11 mouse cellular contexts compared by ENCODE assay signal in the genomic region with DNA sequence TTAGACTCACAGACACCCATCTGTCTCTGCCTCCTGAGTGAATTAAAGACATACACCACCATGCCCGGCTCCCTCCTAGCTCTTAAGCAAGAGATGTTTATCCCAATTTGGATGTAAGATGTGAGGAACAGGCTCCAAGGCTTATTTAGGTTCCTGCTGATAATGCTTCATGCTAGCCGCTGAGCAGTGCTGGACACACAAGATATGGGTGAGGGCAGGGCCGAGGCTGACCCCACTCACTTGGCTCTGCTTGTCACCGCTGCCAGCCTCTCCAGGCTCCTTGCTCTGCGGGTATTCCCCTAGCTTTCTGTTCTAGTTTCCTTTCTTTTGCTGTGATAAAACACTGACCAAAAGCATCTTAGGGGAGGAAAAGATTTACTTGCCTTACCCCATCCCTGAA. TPM values are rescaled to one million over a fixed set of nuclear protein-coding genes. Genes with fewer than 3 reads are reported as not detected.
A peak's percentile ranks its signal among the peaks of the same experiment; 100 is the strongest.
DNase-seq lines count a peak whose midpoint lies in the region; ATAC-seq and TF ChIP-seq lines count a peak whose summit lies in the region.
"Had no signal": no experiment of that assay in that cellular context is flagged by ENCODE, and none has a peak within 500 bp of the region (broad histone marks: within the 10 kb centered on the region; RNA-seq: fewer than 3 reads in every experiment).

No protein-coding gene starts in this region.

- peak; percentile 48 for DNase-seq in liver
- no peak for DNase-seq in liver, postnatal 0 days
- no peak for DNase-seq in hindbrain, embryonic 10.5 days (ENCODE audit: low spot score)
- DNase-seq in spleen, postnatal 10 days (ENCODE audit: low spot score in 2 of 2): no peak
- no peak for DNase-seq in right cerebral cortex, postnatal 36 days (ENCODE audit: low spot score in 2 of 2)
- DNase-seq in frontal cortex, adult 2 months (ENCODE audit: extremely low spot score in 1 of 2, low spot score in 1 of 2): no peak
- DNase-seq: thymus, postnatal 14 days had no signal

- ATAC-seq in liver, postnatal 0 days: no peak
- peak; percentile 74 for ATAC-seq in liver, embryonic 15.5 days (ENCODE audit: insufficient read depth)
- ATAC-seq in neural tube, embryonic 14.5 days (ENCODE audit: low read depth): no peak
- ATAC-seq: intestine, embryonic 15.5 days had no signal

- no peaks in the 10 kb centered on the region for H3K36me3 ChIP-seq in liver, postnatal 0 days (replicated peaks; ENCODE audit: insufficient read depth, low read length)
- no peaks in the 10 kb centered on the region for H3K36me3 ChIP-seq in hindbrain, embryonic 10.5 days
- no peaks in the 10 kb centered on the region for H3K36me3 ChIP-seq in liver, embryonic 15.5 days (replicated peaks)
- no peaks in the 10 kb centered on the region for H3K36me3 ChIP-seq in neural tube, embryonic 14.5 days (ENCODE audit: control insufficient read depth, insufficient read depth, low read length)
- H3K36me3 ChIP-seq: intestine, embryonic 15.5 days had no signal

- no peak overlapping the region for H3K4me3 ChIP-seq in liver, postnatal 0 days (ENCODE audit: low read depth, low read length)
- no peak overlapping the region for H3K4me3 ChIP-seq in hindbrain, embryonic 10.5 days
- no peak overlapping the region for H3K4me3 ChIP-seq in liver, embryonic 15.5 days (replicated peaks)
- no peak overlapping the region for H3K4me3 ChIP-seq in neural tube, embryonic 14.5 days (ENCODE audit: low read depth, low read length)
- H3K4me3 ChIP-seq: intestine, embryonic 15.5 days had no signal

- no peak overlapping the region for H3K4me2 ChIP-seq in liver, postnatal 0 days (ENCODE audit: low read depth, low read length)
- H3K4me2 ChIP-seq in liver, embryonic 15.5 days: no peak overlapping the region
- H3K4me2 ChIP-seq in neural tube, embryonic 14.5 days (ENCODE audit: low read depth, low read length): no peak overlapping the region
- H3K4me2 ChIP-seq: intestine, embryonic 15.5 days had no signal

- no peak for TF ChIP-seq CTCF in liver, postnatal 0 days (IDR thresholded peaks at IDR 0.05; ENCODE audit: low read depth)

- H3K9me3 ChIP-seq in liver, postnatal 0 days (ENCODE audit: low read length): no peaks in the 10 kb centered on the region
- H3K9me3 ChIP-seq in hindbrain, embryonic 10.5 days: no peaks in the 10 kb centered on the region
- H3K9me3 ChIP-seq in liver, embryonic 15.5 days (replicated peaks): no peaks in the 10 kb centered on the region
- no peaks in the 10 kb centered on the region for H3K9me3 ChIP-seq in neural tube, embryonic 14.5 days (ENCODE audit: control insufficient read depth, low read length)
- H3K9me3 ChIP-seq: intestine, embryonic 15.5 days had no signal

- H3K4me1 ChIP-seq in liver, postnatal 0 days (ENCODE audit: insufficient read depth): no peaks in the 10 kb centered on the region; the same call in 1 of the 2 replicates
- peaks cover 72% of the 10 kb centered on the region for H3K4me1 ChIP-seq in hindbrain, embryonic 10.5 days (replicated peaks)
- peaks cover 39% of the 10 kb centered on the region for H3K4me1 ChIP-seq in liver, embryonic 15.5 days (replicated peaks)
- H3K4me1 ChIP-seq in neural tube, embryonic 14.5 days (ENCODE audit: control insufficient read depth, insufficient read depth, low read length): peaks cover 54% of the 10 kb centered on the region

- H3K27ac ChIP-seq in liver, postnatal 0 days (ENCODE audit: low read depth): no peak overlapping the region
- peak overlapping the region; percentile 91 for H3K27ac ChIP-seq in hindbrain, embryonic 10.5 days
- no peak overlapping the region for H3K27ac ChIP-seq in liver, embryonic 15.5 days (replicated peaks)
- H3K27ac ChIP-seq in neural tube, embryonic 14.5 days (ENCODE audit: low read depth, low read length): peak overlapping the region; percentile 97
- H3K27ac ChIP-seq: intestine, embryonic 15.5 days had no signal

- TF ChIP-seq EP300 in liver, postnatal 0 days (IDR thresholded peaks at IDR 0.05; ENCODE audit: low read depth): no peak

- no peak overlapping the region for H3K9ac ChIP-seq in liver, postnatal 0 days (replicated peaks)
- no peak overlapping the region for H3K9ac ChIP-seq in liver, embryonic 15.5 days
- H3K9ac ChIP-seq in neural tube, embryonic 14.5 days (replicated peaks; ENCODE audit: low read depth, low read length): peak overlapping the region; percentile 1; the same call in 1 of the 2 replicates
- H3K9ac ChIP-seq: intestine, embryonic 15.5 days had no signal

- WGBS in liver, postnatal 0 days (ENCODE audit: insufficient replicate concordance): 54% methylated on average over 5 of the region's 5 CpGs
- 77% methylated on average over 5 of the region's 5 CpGs for whole genome bisulfite sequencing in hindbrain, embryonic 10.5 days
- WGBS in liver, embryonic 15.5 days (ENCODE audit: insufficient replicate concordance): 37% methylated on average over 5 of the region's 5 CpGs
- 78% methylated on average over 5 of the region's 5 CpGs for WGBS in neural tube, embryonic 14.5 days

- H3K27me3 ChIP-seq in liver, postnatal 0 days (ENCODE audit: insufficient read depth, low read length): no peaks in the 10 kb centered on the region
- no peaks in the 10 kb centered on the region for H3K27me3 ChIP-seq in hindbrain, embryonic 10.5 days (ENCODE audit: insufficient read depth, poor library complexity, severe bottlenecking)
- 0 out of 2 replicates have a peak, but pooled peaks cover 4% of the 10 kb centered on the region for H3K27me3 ChIP-seq in liver, embryonic 15.5 days
- H3K27me3 ChIP-seq in neural tube, embryonic 14.5 days (ENCODE audit: control insufficient read depth, insufficient read depth, low read length): no peaks in the 10 kb centered on the region
- H3K27me3 ChIP-seq: intestine, embryonic 15.5 days had no signal

RNA-seq across cellular contexts. Expression of a gene that starts 25.1 kb away (rescaled TPM):
- polyA plus RNA-seq in liver, postnatal 0 days (2015; fragmentation: Nextera tagmentation; extraction: Ambion mirVana): 22.0 and 28.1 TPM in 2 replicates
- polyA plus RNA-seq in hindbrain, embryonic 10.5 days (2016; fragmentation: Nextera tagmentation; extraction: Ambion mirVana): 43.6 and 84.1 TPM in 2 replicates
- polyA plus RNA-seq in liver, embryonic 15.5 days (2015; fragmentation: Nextera tagmentation; extraction: Ambion mirVana): 89.4 and 102 TPM in 2 replicates
- 94.7 and 111 TPM in 2 replicates for polyA plus RNA-seq in neural tube, embryonic 14.5 days (2014; fragmentation: Nextera tagmentation; extraction: Ambion mirVana)
- 100 and 108 TPM in 2 replicates for polyA plus RNA-seq in frontal cortex, adult 2 months (2012; rRNA removed)

RNA-seq across cellular contexts. Expression of a gene that starts 37.6 kb away (rescaled TPM):
- not detected in 2 replicates for polyA plus RNA-seq in liver, postnatal 0 days (2015; fragmentation: Nextera tagmentation; extraction: Ambion mirVana)
- not detected in 2 replicates for polyA plus RNA-seq in hindbrain, embryonic 10.5 days (2016; fragmentation: Nextera tagmentation; extraction: Ambion mirVana)
- not detected in 2 replicates for polyA plus RNA-seq in liver, embryonic 15.5 days (2015; fragmentation: Nextera tagmentation; extraction: Ambion mirVana)
- not detected in 2 replicates for polyA plus RNA-seq in neural tube, embryonic 14.5 days (2014; fragmentation: Nextera tagmentation; extraction: Ambion mirVana)
- not detected in 2 replicates for polyA plus RNA-seq in frontal cortex, adult 2 months (2012; rRNA removed)
- polyA plus RNA-seq: intestine, embryonic 15.5 days; limb, embryonic 14.5 days had no signal

Comparison
In these comparisons a context has a peak if more than half of its experiments do, and no peak if none do; other contexts are left out.
1. H3K27ac ChIP-seq: peak in hindbrain, embryonic 10.5 days (single experiment) and neural tube, embryonic 14.5 days (single experiment); none in liver, postnatal 0 days (single experiment) and liver, embryonic 15.5 days (single experiment).